Mouse (Mus musculus): ENCODE data around the gene Smyd3.
"Not testable (repeated sequence)": the region's sequence is repeated elsewhere in the genome, so short reads cannot be mapped to it uniquely, and the experiment has no call there.

Smyd3 gene

GRCm38 (mm10) chr1:179371191-179371590, 146.7 kb downstream of the Smyd3 start:
- no peak for DNase-seq

- DNase-seq = no peak
Observed at GRCm38 (mm10) chr1:179368426-179369010, 149.3 kb downstream of the Smyd3 start.

GRCm38 (mm10) chr1:179361481-179362466, 156.1 kb downstream of the Smyd3 start:
- DNase-seq = no peak

GRCm38 (mm10) chr1:179357111-179357510, 160.7 kb downstream of the Smyd3 start:
- DNase-seq = no peak

GRCm38 (mm10) chr1:179354250-179354649, 163.6 kb downstream of the Smyd3 start:
- no peak for DNase-seq

GRCm38 (mm10) chr1:179345318-179345925, 172.4 kb downstream of the Smyd3 start:
- no peak for DNase-seq

GRCm38 (mm10) chr1:179343426-179343825, 174.4 kb downstream of the Smyd3 start:
- DNase-seq = no peak

GRCm38 (mm10) chr1:179341589-179341988, 176.3 kb downstream of the Smyd3 start:
- no peak for DNase-seq

GRCm38 (mm10) chr1:179339066-179339465, 178.8 kb downstream of the Smyd3 start:
- DNase-seq = no peak

- DNase-seq = no peak
Observed at GRCm38 (mm10) chr1:179337529-179337928, 180.3 kb downstream of the Smyd3 start.

- no peak for DNase-seq
Observed at GRCm38 (mm10) chr1:179326965-179327308, 190.9 kb downstream of the Smyd3 start.

- no peak for DNase-seq
Observed at GRCm38 (mm10) chr1:179326262-179326964, 191.4 kb downstream of the Smyd3 start.

GRCm38 (mm10) chr1:179324271-179324670, 193.6 kb downstream of the Smyd3 start:
- DNase-seq = no peak

GRCm38 (mm10) chr1:179313618-179314017, 204.2 kb downstream of the Smyd3 start:
- DNase-seq = no peak

GRCm38 (mm10) chr1:179309487-179309886, 208.4 kb downstream of the Smyd3 start:
- no peak for DNase-seq

GRCm38 (mm10) chr1:179302446-179303230, 215.2 kb downstream of the Smyd3 start:
- DNase-seq = peak; percentile 13

GRCm38 (mm10) chr1:179295626-179296025, 222.2 kb downstream of the Smyd3 start:
- no peak for DNase-seq

GRCm38 (mm10) chr1:179293772-179294353, 224.0 kb downstream of the Smyd3 start:
- no peak for DNase-seq

GRCm38 (mm10) chr1:179290181-179290580, 227.7 kb downstream of the Smyd3 start:
- DNase-seq = not testable (repeated sequence)

- DNase-seq = no peak
Observed at GRCm38 (mm10) chr1:179289744-179290143, 228.1 kb downstream of the Smyd3 start.

- no peak for DNase-seq
Observed at GRCm38 (mm10) chr1:179286748-179287147, 231.1 kb downstream of the Smyd3 start.

GRCm38 (mm10) chr1:179282821-179283220, 235.0 kb downstream of the Smyd3 start:
- no peak for DNase-seq
